Comparison of ENCODE assay signal across 8 mouse cellular contexts in the genomic region with DNA sequence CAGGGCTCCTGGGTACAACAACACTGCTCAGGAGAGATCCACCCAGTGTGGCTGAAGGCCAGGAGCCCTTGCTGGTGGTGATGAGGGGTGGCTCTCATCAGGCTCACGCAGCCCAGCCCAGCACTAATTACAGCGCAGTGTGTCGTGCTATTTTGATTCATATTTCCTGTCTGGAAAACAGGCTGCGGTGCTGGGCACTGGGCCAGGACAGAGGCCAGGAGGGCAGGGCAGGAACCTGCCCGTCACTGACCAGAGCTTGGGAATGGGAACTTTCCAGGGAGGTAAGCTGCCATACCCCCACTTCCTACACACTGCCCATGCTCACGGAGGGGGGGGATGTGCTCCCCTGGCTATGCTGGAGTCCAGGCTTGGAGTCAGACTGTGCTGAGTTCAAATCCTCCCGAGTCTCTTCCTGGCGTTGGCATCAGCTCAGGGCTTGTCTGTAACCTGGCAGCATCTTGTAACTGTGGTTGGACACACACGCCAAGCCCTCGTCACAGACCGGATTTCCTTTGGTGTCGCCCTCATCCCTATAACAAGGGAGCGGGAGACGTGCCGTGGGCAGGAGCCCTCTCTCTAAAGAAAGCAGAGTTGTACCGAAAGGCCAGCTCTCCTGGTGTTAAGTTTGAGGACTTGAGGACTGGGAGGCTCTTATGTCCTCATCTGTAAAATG.
DNase-seq lines count a peak whose midpoint lies in the region; ATAC-seq and TF ChIP-seq lines count a peak whose summit lies in the region.

No protein-coding gene starts in this region.

- H3K9me3 ChIP-seq in embryonic facial prominence, embryonic 10.5 days: no peaks in the 10 kb centered on the region
- H3K9me3 ChIP-seq in heart, postnatal 0 days (replicated peaks; ENCODE audit: control insufficient read depth, low read length): no peaks in the 10 kb centered on the region
- no peaks in the 10 kb centered on the region for H3K9me3 ChIP-seq in liver, embryonic 16.5 days (replicated peaks; ENCODE audit: control insufficient read depth, low read length)

- H3K27me3 ChIP-seq in embryonic facial prominence, embryonic 10.5 days (replicated peaks; ENCODE audit: low read depth, poor library complexity, severe bottlenecking): peaks cover 12% of the 10 kb centered on the region; the same call in 1 of the 2 replicates
- no peaks in the 10 kb centered on the region for H3K27me3 ChIP-seq in heart, postnatal 0 days (ENCODE audit: control insufficient read depth, insufficient read depth, low read length)
- H3K27me3 ChIP-seq in liver, embryonic 16.5 days (ENCODE audit: control insufficient read depth, insufficient read depth, low read depth, low read length): no peaks in the 10 kb centered on the region

- H3K4me1 ChIP-seq in embryonic facial prominence, embryonic 10.5 days: peaks cover 31% of the 10 kb centered on the region
- H3K4me1 ChIP-seq in heart, postnatal 0 days (ENCODE audit: control insufficient read depth, insufficient read depth): peaks cover 10% of the 10 kb centered on the region
- H3K4me1 ChIP-seq in liver, embryonic 16.5 days (ENCODE audit: control insufficient read depth, low read depth, low read length): no peaks in the 10 kb centered on the region

- H3K9ac ChIP-seq in heart, postnatal 0 days (replicated peaks; ENCODE audit: low read depth, low read length): no peak overlapping the region
- no peak overlapping the region for H3K9ac ChIP-seq in liver, embryonic 16.5 days (ENCODE audit: low read depth, low read length)

- H3K4me2 ChIP-seq in heart, postnatal 0 days (ENCODE audit: low read depth, low read length): no peak overlapping the region
- H3K4me2 ChIP-seq in liver, embryonic 16.5 days (ENCODE audit: low read depth, low read length): no peak overlapping the region

- H3K4me3 ChIP-seq in embryonic facial prominence, embryonic 10.5 days: no peak overlapping the region
- no peak overlapping the region for H3K4me3 ChIP-seq in heart, postnatal 0 days (ENCODE audit: low read depth, low read length)
- H3K4me3 ChIP-seq in liver, embryonic 16.5 days (ENCODE audit: low read depth, low read length): no peak overlapping the region

- no peak for TF ChIP-seq CTCF in heart, postnatal 0 days (IDR thresholded peaks at IDR 0.05; ENCODE audit: low read depth)

- peak; percentile 82 for ATAC-seq in heart, postnatal 0 days (ENCODE audit: insufficient read depth, low read depth)
- 0 out of 2 replicates have a peak, but pooled peaks have one; percentile 19 for ATAC-seq in liver, embryonic 16.5 days (ENCODE audit: low read depth)
- ATAC-seq in cerebellum, adult (ENCODE audit: insufficient number of reproducible peaks, low FRiP score, low TSS enrichment): no peak

- DNase-seq in MN1 (ENCODE audit: low spot score): peak; percentile 89
- no peak for DNase-seq in embryonic facial prominence, embryonic 10.5 days (ENCODE audit: low spot score)
- DNase-seq in heart, postnatal 0 days (ENCODE audit: low spot score): peak; percentile 65
- DNase-seq in spleen, adult 12 weeks (ENCODE audit: low spot score): no peak
- DNase-seq in left cerebral cortex, postnatal 14 days (ENCODE audit: low spot score in 2 of 2): no peak
- DNase-seq in retina, postnatal 1 day: no peak

- peak overlapping the region; percentile 51 for H3K27ac ChIP-seq in embryonic facial prominence, embryonic 10.5 days (replicated peaks)
- H3K27ac ChIP-seq in heart, postnatal 0 days (ENCODE audit: low read depth): 0 out of 2 replicates have a peak overlapping the region, but pooled peaks have one; percentile 18
- no peak overlapping the region for H3K27ac ChIP-seq in liver, embryonic 16.5 days (ENCODE audit: low read length)

- intact Hi-C loops in left cerebral cortex, postnatal 14 days (cut with DNase I): no loop called here

- WGBS in embryonic facial prominence, embryonic 10.5 days: 77% methylated on average over 16 of the region's 16 CpGs
- 39% methylated on average over 16 of the region's 16 CpGs for WGBS in heart, postnatal 0 days
- WGBS in liver, embryonic 16.5 days (ENCODE audit: insufficient replicate concordance): 53% methylated on average over 16 of the region's 16 CpGs

- no peaks in the 10 kb centered on the region for H3K36me3 ChIP-seq in embryonic facial prominence, embryonic 10.5 days (replicated peaks)
- H3K36me3 ChIP-seq in heart, postnatal 0 days (replicated peaks; ENCODE audit: control insufficient read depth, insufficient read depth, low read length): no peaks in the 10 kb centered on the region
- H3K36me3 ChIP-seq in liver, embryonic 16.5 days (ENCODE audit: control insufficient read depth, insufficient read depth): no peaks in the 10 kb centered on the region

- TF ChIP-seq EP300 in heart, postnatal 0 days (IDR thresholded peaks at IDR 0.05; ENCODE audit: low read depth): peak; percentile 51; the same call in 1 of the 2 replicates

Comparison
In these comparisons a context has a peak if more than half of its experiments do, and no peak if none do; other contexts are left out.
1. DNase-seq: peak in MN1 (single experiment) and heart, postnatal 0 days (single experiment); none in embryonic facial prominence, embryonic 10.5 days (single experiment), spleen, adult 12 weeks (single experiment), left cerebral cortex, postnatal 14 days (0 of 2) and retina, postnatal 1 day (single experiment).